9 mouse cellular contexts compared by ENCODE assay signal in the genomic region with DNA sequence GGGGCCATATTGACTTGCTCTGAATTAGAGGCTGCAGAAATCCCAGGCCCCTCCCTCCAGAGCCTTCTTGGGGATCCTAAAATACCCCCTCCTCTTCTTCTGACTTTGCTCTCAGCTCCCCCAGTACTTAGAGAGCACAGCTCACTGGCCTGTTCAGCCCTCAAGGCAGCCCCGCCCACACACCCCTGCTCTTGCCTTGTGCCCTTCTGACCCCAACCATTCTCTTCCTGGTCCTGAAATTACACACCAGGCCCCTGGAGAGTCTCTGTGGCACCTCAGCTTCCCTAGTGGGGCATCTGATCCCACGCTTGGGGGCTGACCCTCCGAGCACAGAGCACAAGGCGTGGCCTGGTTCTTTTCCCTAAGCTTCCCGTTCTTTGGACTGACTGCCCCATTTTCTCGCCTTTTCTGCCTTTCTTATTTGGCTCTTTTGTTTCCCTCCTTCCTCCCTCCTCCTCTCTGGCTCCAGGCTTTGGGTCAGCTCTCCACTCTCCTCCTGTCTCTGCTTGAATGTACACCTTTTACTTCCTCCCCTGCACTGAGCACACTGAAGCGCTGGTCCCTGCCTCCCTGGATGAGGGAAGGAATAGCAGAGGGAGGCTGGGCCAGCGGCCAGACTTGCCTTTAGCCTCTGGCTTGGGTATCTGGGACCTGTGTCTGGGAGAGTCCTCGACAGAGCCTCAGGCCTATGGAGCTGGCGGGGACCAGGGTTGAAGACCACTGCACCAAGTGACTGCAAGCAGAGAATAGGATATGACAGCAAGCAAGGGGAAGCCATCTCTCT. TPM values are rescaled to one million over a fixed set of nuclear protein-coding genes. Genes with fewer than 3 reads are reported as not detected.
A peak's percentile ranks its signal among the peaks of the same experiment; 100 is the strongest.
DNase-seq lines count a peak whose midpoint lies in the region; ATAC-seq and TF ChIP-seq lines count a peak whose summit lies in the region.
"Had no signal": no experiment of that assay in that cellular context is flagged by ENCODE, and none has a peak within 500 bp of the region (broad histone marks: within the 10 kb centered on the region; RNA-seq: fewer than 3 reads in every experiment).

No protein-coding gene starts in this region.

- no peak overlapping the region for H3K4me3 ChIP-seq in heart, embryonic 10.5 days
- no peak overlapping the region for H3K4me3 ChIP-seq in thymus, adult 2 months (ENCODE audit: control insufficient read depth, insufficient read depth, low read length)
- no peak overlapping the region for H3K4me3 ChIP-seq in intestine, embryonic 15.5 days (replicated peaks)

- no peak for TF ChIP-seq CTCF in thymus, adult 2 months (IDR thresholded peaks at IDR 0.05; ENCODE audit: borderline replicate concordance, control insufficient read depth, extremely low read depth, insufficient read depth, low read length, poor library complexity)

- peaks cover 41% of the 10 kb centered on the region for H3K4me1 ChIP-seq in heart, embryonic 10.5 days
- H3K4me1 ChIP-seq in thymus, adult 2 months (replicated peaks; ENCODE audit: control insufficient read depth, insufficient read depth, low read length), result 0 out of 2 replicates have a peak, but pooled peaks cover 5% of the 10 kb centered on the region
- peaks cover 21% of the 10 kb centered on the region for H3K4me1 ChIP-seq in intestine, embryonic 15.5 days (replicated peaks)

- DNase-seq in heart, embryonic 10.5 days (ENCODE audit: low spot score), result peak; percentile 68
- DNase-seq in heart, postnatal 4 days, result no peak
- DNase-seq in thymus, postnatal 4 days, result peak; percentile 30
- no peak for DNase-seq in thymus, adult 2 months
- no peak for DNase-seq in adrenal gland, postnatal 4 days (ENCODE audit: low spot score in 2 of 2)
- no peak for DNase-seq in right cerebral cortex, postnatal 14 days
- DNase-seq in right cerebral cortex, adult 2 months (ENCODE audit: low spot score in 2 of 2), result no peak

- 50% methylated on average over 10 of the region's 10 CpGs for WGBS in heart, embryonic 10.5 days
- 86% methylated on average over 10 of the region's 10 CpGs for WGBS in thymus, adult 2 months
- WGBS in intestine, embryonic 15.5 days, result 54% methylated on average over 10 of the region's 10 CpGs

- H3K27me3 ChIP-seq in heart, embryonic 10.5 days (ENCODE audit: insufficient read depth, poor library complexity, severe bottlenecking), result peaks cover 19% of the 10 kb centered on the region; the same call in 1 of the 2 replicates
- H3K27me3 ChIP-seq in thymus, adult 2 months (ENCODE audit: control insufficient read depth, insufficient read depth, low read length), result no peaks in the 10 kb centered on the region
- H3K27me3 ChIP-seq in intestine, embryonic 15.5 days (replicated peaks), result no peaks in the 10 kb centered on the region

- H3K9me3 ChIP-seq in heart, embryonic 10.5 days, result no peaks in the 10 kb centered on the region
- no peaks in the 10 kb centered on the region for H3K9me3 ChIP-seq in intestine, embryonic 15.5 days

- ATAC-seq in intestine, embryonic 15.5 days, result peak; percentile 58

- 0 out of 2 replicates have a peak overlapping the region, but pooled peaks have one; percentile 24 for H3K4me2 ChIP-seq in intestine, embryonic 15.5 days (replicated peaks)

- no peaks in the 10 kb centered on the region for H3K36me3 ChIP-seq in heart, embryonic 10.5 days
- H3K36me3 ChIP-seq in thymus, adult 2 months (ENCODE audit: control insufficient read depth, insufficient read depth, low read length), result no peaks in the 10 kb centered on the region
- H3K36me3 ChIP-seq in intestine, embryonic 15.5 days, result no peaks in the 10 kb centered on the region

- H3K9ac ChIP-seq in intestine, embryonic 15.5 days, result no peak overlapping the region

- TF ChIP-seq POLR2A in thymus, adult 2 months (IDR thresholded peaks at IDR 0.05; ENCODE audit: control insufficient read depth, extremely low read depth, insufficient read depth, low read length, poor library complexity), result no peak

- peak overlapping the region; percentile 45; the same call in 1 of the 2 replicates for H3K27ac ChIP-seq in heart, embryonic 10.5 days
- H3K27ac ChIP-seq in thymus, adult 2 months (ENCODE audit: control insufficient read depth, insufficient read depth, low read length), result no peak overlapping the region
- H3K27ac ChIP-seq in intestine, embryonic 15.5 days, result no peak overlapping the region

RNA-seq across cellular contexts. Expression of a gene that starts 11.0 kb away (rescaled TPM):
- 0.11 and 0.33 TPM in 2 replicates for polyA plus RNA-seq in heart, embryonic 10.5 days (2016; fragmentation: Nextera tagmentation; extraction: Ambion mirVana)
- not detected for total RNA-seq in heart, postnatal 4 days (2021)
- not detected in 2 replicates for polyA plus RNA-seq in thymus, adult 2 months (2012; rRNA removed)
- 0.15 and 0.21 TPM in 2 replicates for polyA plus RNA-seq in intestine, embryonic 15.5 days (2015; fragmentation: Nextera tagmentation; extraction: Ambion mirVana)
- total RNA-seq in adrenal gland, postnatal 4 days (2021), result under 1 TPM; 0.25 to 0.39 TPM
- total RNA-seq: heart, adult 18-20 months had no signal

RNA-seq across cellular contexts. Expression of a gene that starts 19.8 kb away (rescaled TPM):
- polyA plus RNA-seq in heart, embryonic 10.5 days (2016; fragmentation: Nextera tagmentation; extraction: Ambion mirVana), result 106 and 131 TPM in 2 replicates
- total RNA-seq in heart, postnatal 4 days (2021), result 10 to 100 TPM; 41.6 to 41.8 TPM
- 34.3 and 35.7 TPM in 2 replicates for polyA plus RNA-seq in thymus, adult 2 months (2012; rRNA removed)
- 165 and 183 TPM in 2 replicates for polyA plus RNA-seq in intestine, embryonic 15.5 days (2015; fragmentation: Nextera tagmentation; extraction: Ambion mirVana)
- 100 to 1,000 TPM; 128 to 135 TPM for total RNA-seq in adrenal gland, postnatal 4 days (2021)

RNA-seq across cellular contexts. Expression of a gene that starts 20.4 kb away (rescaled TPM):
- 1.4 and 3.3 TPM in 2 replicates for polyA plus RNA-seq in heart, embryonic 10.5 days (2016; fragmentation: Nextera tagmentation; extraction: Ambion mirVana)
- 1 to 10 TPM; 7.1 to 8.1 TPM for total RNA-seq in heart, postnatal 4 days (2021)
- polyA plus RNA-seq in thymus, adult 2 months (2012; rRNA removed), result 10.8 and 11.2 TPM in 2 replicates
- 3.9 and 4.4 TPM in 2 replicates for polyA plus RNA-seq in intestine, embryonic 15.5 days (2015; fragmentation: Nextera tagmentation; extraction: Ambion mirVana)
- 10 to 100 TPM; 17.0 to 18.5 TPM for total RNA-seq in adrenal gland, postnatal 4 days (2021)

RNA-seq across cellular contexts. Expression of a gene that starts 35.3 kb away (rescaled TPM):
- 3.1 and 3.9 TPM in 2 replicates for polyA plus RNA-seq in heart, embryonic 10.5 days (2016; fragmentation: Nextera tagmentation; extraction: Ambion mirVana)
- total RNA-seq in heart, postnatal 4 days (2021), result 1 to 10 TPM; 4.9 to 5.4 TPM
- polyA plus RNA-seq in thymus, adult 2 months (2012; rRNA removed), result 21.9 and 23.0 TPM in 2 replicates
- 3.6 and 3.8 TPM in 2 replicates for polyA plus RNA-seq in intestine, embryonic 15.5 days (2015; fragmentation: Nextera tagmentation; extraction: Ambion mirVana)
- 10 to 100 TPM in 1 of 2 experiments, 1 to 10 TPM in 1; 8.3 to 10.0 TPM for total RNA-seq in adrenal gland, postnatal 4 days (2021)

RNA-seq across cellular contexts. Expression of a gene that starts 45.0 kb away (rescaled TPM):
- polyA plus RNA-seq in heart, embryonic 10.5 days (2016; fragmentation: Nextera tagmentation; extraction: Ambion mirVana), result 9.2 and 11.7 TPM in 2 replicates
- total RNA-seq in heart, postnatal 4 days (2021), result 1 to 10 TPM; 6.9 to 7.7 TPM
- polyA plus RNA-seq in thymus, adult 2 months (2012; rRNA removed), result 38.0 and 38.8 TPM in 2 replicates
- polyA plus RNA-seq in intestine, embryonic 15.5 days (2015; fragmentation: Nextera tagmentation; extraction: Ambion mirVana), result 10.9 and 11.3 TPM in 2 replicates
- total RNA-seq in adrenal gland, postnatal 4 days (2021), result 10 to 100 TPM; 15.6 to 16.9 TPM

Comparison
In these comparisons a context has a peak if more than half of its experiments do, and no peak if none do; other contexts are left out.
1. DNase-seq: peak in heart, embryonic 10.5 days (single experiment) and thymus, postnatal 4 days (single experiment); none in heart, postnatal 4 days (single experiment), thymus, adult 2 months (single experiment), adrenal gland, postnatal 4 days (0 of 2), right cerebral cortex, postnatal 14 days (single experiment) and right cerebral cortex, adult 2 months (0 of 2).